Mouse (Mus musculus) CD8-positive naive resting alpha-beta T cell, adult 2 months (primary cell): ENCODE measurements at regions not wholly inside any gene's neighbourhood (a gene's known extent, or its start where the extent isn't known, plus 50 kb on each side); places are given as distances from the start of the nearest gene placed in this dataset.

Experiments used
- DNase-seq, 2 experiments: peaks; one replicate each; pipeline ENCODE4 v3.0.0; 2022; ENCODE audit warnings: low read depth in 2 of 2, low spot score in 2 of 2

DNA sequence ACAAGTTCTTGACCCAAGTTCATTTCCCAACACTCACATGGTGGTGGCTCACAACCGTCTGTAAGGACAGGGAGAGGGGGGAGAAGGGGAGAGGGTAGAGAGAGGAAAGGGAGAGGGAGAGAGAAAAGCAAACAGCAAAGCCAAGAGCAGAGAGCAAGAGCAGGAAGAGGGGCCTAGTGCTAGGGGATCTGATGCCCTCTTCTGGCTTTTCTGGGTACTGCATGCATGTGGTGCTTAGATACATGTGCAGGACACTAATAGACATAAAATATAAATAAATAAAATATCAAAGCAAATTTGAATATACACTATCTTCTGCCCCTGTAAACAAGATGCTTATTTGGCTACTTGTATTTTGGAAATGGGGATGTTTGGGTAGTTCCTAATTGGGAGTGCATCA is 91.2 kb downstream of the Rnf138rt1 start:
- peak; percentile 0 to 15 for DNase-seq
